Mouse (Mus musculus) midbrain, postnatal 0 days (tissue): Measurements from ENCODE around the gene Arhgef15. TPM values are rescaled to one million over a fixed set of nuclear protein-coding genes. Genes with fewer than 3 reads are reported as not detected.
A peak's percentile ranks its signal among the peaks of the same experiment; 100 is the strongest.
"Not testable (repeated sequence)": the region's sequence is repeated elsewhere in the genome, so short reads cannot be mapped to it uniquely, and the experiment has no call there.

Experiments
- ATAC-seq: fragments of 200-750 bp; cut with Nextera tagmentation; 2 replicates; pipeline ENCODE4 v1.8.0; 2017; ENCODE audit warnings: moderate number of reproducible peaks, mild to moderate bottlenecking, moderate TSS enrichment, moderate library complexity; ENCODE audit not compliant: low FRiP score
- DNase-seq: peaks from one replicate; pipeline ENCODE4 v3.0.0-alpha.2; 2015; ENCODE audit warnings: low spot score
- H3K27ac ChIP-seq: fragments of 300-500 bp; sonication (generic); 2 replicates; pipeline ENCODE4 v1.5.1; 2014; ENCODE audit warnings: low read depth, mild to moderate bottlenecking, low read length, mixed read lengths
- H3K27me3 ChIP-seq: fragments of 300-500 bp; sonication (generic); 2 replicates; pipeline ENCODE4 v1.6.1; 2014; ENCODE audit warnings: low read length, control low read depth, mixed read lengths; ENCODE audit not compliant: insufficient read depth
- H3K36me3 ChIP-seq: fragments of 300-500 bp; sonication (generic); 2 replicates; pipeline ENCODE4 v1.6.1; 2014; ENCODE audit warnings: low read length, control low read depth, mixed read lengths; ENCODE audit not compliant: insufficient read depth
- H3K4me1 ChIP-seq: fragments of 300-500 bp; sonication (generic); 2 replicates; pipeline ENCODE4 v1.6.1; 2014; ENCODE audit warnings: mild to moderate bottlenecking, control low read depth, antibody characterized with exemption, low read length, mixed read lengths; ENCODE audit not compliant: insufficient read depth
- H3K4me2 ChIP-seq: fragments of 300-500 bp; sonication (generic); 2 replicates; pipeline ENCODE4 v1.6.1; 2014; ENCODE audit warnings: low read depth, mild to moderate bottlenecking, low read length, mixed read lengths; ENCODE audit not compliant: poor library complexity, severe bottlenecking
- H3K4me3 ChIP-seq: fragments of 300-500 bp; sonication (generic); 2 replicates; pipeline ENCODE4 v1.5.1; 2014; ENCODE audit warnings: low read depth, mild to moderate bottlenecking, low read length, moderate library complexity
- H3K9ac ChIP-seq: fragments of 300-500 bp; sonication (generic); replicated peaks from 2 replicates; pipeline ENCODE4 v1.6.1; 2014; ENCODE audit warnings: mild to moderate bottlenecking, low read length, moderate library complexity, mixed read lengths; ENCODE audit not compliant: poor library complexity, severe bottlenecking
- H3K9me3 ChIP-seq: fragments of 300-500 bp; sonication (generic); 2 replicates; pipeline ENCODE4 v1.6.1; 2016; ENCODE audit warnings: low read length, control low read depth
- CTCF ChIP-seq: IDR thresholded peaks from 2 replicates; pipeline ENCODE4 v1.5.1; 2016; ENCODE audit warnings: antibody characterized with exemption, mild to moderate bottlenecking
- WGBS: fragments of 180-500 bp; shearing (Covaris S2); extraction: QIAGEN DNeasy Blood & Tissue Kit; methylation state at CpG from one replicate; pipeline ENCODE4 v1.1.7; 2014; 5-methylcytosine and 5-hydroxymethylcytosine counted together
- polyA plus RNA-seq: library from polyadenylated mRNA; unstranded; fragments of >200 nt; fragmentation: Nextera tagmentation; extraction: Ambion mirVana; gene quantifications from 2 replicates; pipeline ENCODE4 v1.2.1, GENCODE M21; 2015
- total RNA-seq: library from RNA; depleted of rRNA; stranded (reverse); fragments of >200 nt; gene quantifications from 2 replicates; pipeline ENCODE4 v1.2.3, GENCODE M21; 2014

The Arhgef15 gene
- total and polyA plus RNA-seq, 2 experiments from 2014 or later = 23.3 to 27.6 TPM

DNA sequence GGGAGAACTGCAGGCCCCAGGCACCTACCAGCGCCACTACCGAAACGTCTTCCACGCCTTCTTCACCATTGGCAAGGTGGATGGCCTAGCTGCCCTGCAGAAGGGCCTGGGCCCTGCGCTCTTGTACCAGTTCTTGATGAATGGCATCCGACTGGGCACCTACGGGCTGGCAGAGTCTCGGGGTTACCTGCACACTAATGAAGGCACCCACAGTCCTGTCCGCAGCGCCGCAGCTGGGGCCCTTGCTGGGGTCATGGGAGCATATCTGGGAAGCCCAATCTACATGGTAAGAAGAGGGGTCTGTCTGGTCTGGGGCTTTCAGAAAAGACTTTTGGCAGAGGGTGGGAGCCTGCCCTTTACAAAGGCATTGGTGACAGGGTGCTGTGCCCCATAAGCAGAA lies 11.5 kb upstream of the Arhgef15 start:
- Histone ChIP-seq H3K36me3 (no peaks in the 10 kb centered on the region), H3K4me1 (0 out of 2 replicates have a peak, but pooled peaks cover 9% of the 10 kb centered on the region), H3K9me3 (no peaks in the 10 kb centered on the region), H3K4me2 (peak overlapping the region; percentile 94; the same call in 1 of the 2 replicates), H3K9ac (peak overlapping the region; percentile 71; the same call in 1 of the 2 replicates), H3K27ac (no peak overlapping the region), H3K4me3 (no peak overlapping the region), H3K27me3 (no peaks in the 10 kb centered on the region)
- WGBS = 90% methylated on average over 11 of the region's 11 CpGs
- TF ChIP-seq CTCF = no peak
- DNase-seq (no peak), ATAC-seq (no peak)

DNA sequence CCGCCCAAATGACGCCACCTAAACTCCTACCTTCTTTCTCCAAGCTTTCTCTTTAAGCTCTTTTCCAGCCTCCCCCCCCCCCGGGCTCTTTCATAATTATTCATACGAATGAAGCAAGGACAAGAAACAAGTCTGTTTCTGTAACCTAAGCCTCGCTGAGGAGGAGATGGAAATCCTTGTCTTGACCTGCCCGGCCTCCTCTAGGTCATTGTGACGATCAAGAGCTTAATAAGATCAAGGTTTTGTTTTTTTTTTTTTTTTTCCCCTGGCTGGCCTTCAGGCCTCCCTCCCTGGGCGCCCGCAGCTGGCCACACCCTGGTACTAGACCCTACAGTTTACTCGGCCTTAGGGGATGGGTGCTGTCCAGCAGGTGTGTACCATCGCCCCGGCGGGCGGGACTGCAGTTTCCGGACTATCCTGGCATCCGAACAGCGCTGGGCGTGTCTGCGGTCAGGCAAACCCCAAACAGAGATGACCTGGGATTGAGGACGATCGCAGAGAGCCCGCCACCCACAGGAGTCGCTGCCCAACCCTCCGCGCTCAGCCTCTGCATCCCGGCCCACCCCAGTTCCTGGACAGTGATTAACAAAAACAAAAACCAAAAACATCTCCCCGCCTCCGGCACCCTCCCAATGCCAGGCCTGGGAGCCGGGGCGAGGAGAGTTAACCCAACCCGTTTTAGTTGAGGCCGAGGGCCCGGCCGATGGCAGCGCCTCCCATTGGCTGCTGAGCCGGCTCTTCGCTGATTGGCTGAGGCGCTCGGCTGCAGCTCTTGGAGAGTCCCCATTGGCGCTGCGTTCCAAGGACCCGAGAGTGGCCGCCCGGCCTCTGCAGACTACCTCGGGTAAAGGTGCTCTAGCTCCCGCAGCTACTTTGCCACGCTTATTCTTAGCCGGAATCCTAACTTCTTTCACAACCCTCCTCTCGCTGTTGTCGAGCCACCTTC lies 10.3 kb upstream of the Arhgef15 start, which contains the start of gene Slc25a35:
Slc25a35 (plus strand) TSS at position 795 of the 946 bp plus-strand sequence.
- WGBS = under 1% methylated on average over 50 of the region's 50 CpGs
- peak; percentile 94 for DNase-seq

DNA sequence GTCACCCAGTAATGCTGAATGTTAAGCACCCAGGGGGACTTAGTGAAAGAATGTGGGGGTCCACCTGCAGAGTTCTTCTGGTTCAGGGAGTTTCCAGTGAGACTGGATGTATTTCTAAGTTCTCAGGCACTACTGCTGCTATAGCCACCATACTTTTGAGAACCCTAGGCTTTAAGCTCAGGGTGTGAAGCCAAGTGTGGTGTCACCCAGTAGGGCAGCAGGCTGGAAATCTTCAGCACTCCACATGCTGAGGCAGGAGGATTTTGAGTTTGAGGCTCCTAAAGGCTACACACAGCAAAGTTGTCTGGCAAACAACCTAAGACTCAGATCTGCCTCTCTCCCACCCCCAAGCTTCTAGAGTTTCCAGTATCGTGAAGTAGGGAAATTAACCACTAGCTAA lies 9.3 kb upstream of the Arhgef15 start:
- ATAC-seq (no peak), DNase-seq (no peak)
- no peak overlapping the region; the same call in 1 of the 2 replicates for H3K4me2 ChIP-seq
- H3K36me3 ChIP-seq = no peaks in the 10 kb centered on the region
- no peaks in the 10 kb centered on the region for H3K27me3 ChIP-seq
- TF ChIP-seq CTCF = no peak
- H3K9ac ChIP-seq = no peak overlapping the region
- no peak overlapping the region for H3K4me3 ChIP-seq
- H3K4me1 ChIP-seq = 0 out of 2 replicates have a peak, but pooled peaks cover 9% of the 10 kb centered on the region
- WGBS = 48% methylated on average over 1 of the region's 1 CpGs
- no peak overlapping the region for H3K27ac ChIP-seq
- H3K9me3 ChIP-seq = no peaks in the 10 kb centered on the region

More for the DNA sequence above, 10.3 kb upstream of the Arhgef15 start, which contains the start of gene Slc25a35:
- peak; percentile 30 for TF ChIP-seq CTCF
- Histone ChIP-seq H3K9me3 (no peaks in the 10 kb centered on the region), H3K4me1 (0 out of 2 replicates have a peak, but pooled peaks cover 9% of the 10 kb centered on the region), H3K27ac (0 out of 2 replicates have a peak within 1 kb of the TSS, but pooled peaks have one; percentile 43), H3K27me3 (no peaks in the 10 kb centered on the region), H3K4me2 (peak within 1 kb of the TSS; percentile 94), H3K36me3 (no peaks in the 10 kb centered on the region), H3K9ac (peak within 1 kb of the TSS; percentile 71), H3K4me3 (peak within 1 kb of the TSS; percentile 64)
- peak; percentile 93 for ATAC-seq

DNA sequence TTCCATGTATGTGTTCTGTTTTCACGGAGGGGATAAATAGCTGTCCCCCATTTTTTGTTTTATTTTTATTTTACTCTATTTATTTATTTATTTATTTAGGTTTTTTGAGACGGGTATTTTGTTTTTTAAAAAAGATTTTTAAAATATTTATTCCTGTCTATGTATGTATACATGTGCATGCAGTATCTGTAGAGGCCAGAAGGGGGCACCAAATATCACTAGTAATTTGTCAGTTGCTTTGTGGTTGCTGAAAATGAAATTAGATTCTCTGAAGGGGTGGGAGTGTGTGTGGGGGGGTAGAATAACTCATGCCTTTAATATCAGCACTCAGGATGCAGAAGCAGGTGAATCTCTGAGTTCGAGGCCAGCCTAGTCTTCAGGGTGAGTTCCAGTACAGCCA lies 8.6 kb upstream of the Arhgef15 start:
- DNase-seq (peak; percentile 67), ATAC-seq (no peak)
- no peak overlapping the region for H3K9ac ChIP-seq
- WGBS = 35% methylated on average over 3 of the region's 3 CpGs
- TF ChIP-seq CTCF = peak; percentile 76
- H3K27ac ChIP-seq = no peak overlapping the region
- H3K4me3 ChIP-seq = no peak overlapping the region
- no peaks in the 10 kb centered on the region for H3K9me3 ChIP-seq
- H3K4me2 ChIP-seq = no peak overlapping the region
- H3K36me3 ChIP-seq = no peaks in the 10 kb centered on the region
- 0 out of 2 replicates have a peak, but pooled peaks cover 9% of the 10 kb centered on the region for H3K4me1 ChIP-seq
- H3K27me3 ChIP-seq = no peaks in the 10 kb centered on the region

DNA sequence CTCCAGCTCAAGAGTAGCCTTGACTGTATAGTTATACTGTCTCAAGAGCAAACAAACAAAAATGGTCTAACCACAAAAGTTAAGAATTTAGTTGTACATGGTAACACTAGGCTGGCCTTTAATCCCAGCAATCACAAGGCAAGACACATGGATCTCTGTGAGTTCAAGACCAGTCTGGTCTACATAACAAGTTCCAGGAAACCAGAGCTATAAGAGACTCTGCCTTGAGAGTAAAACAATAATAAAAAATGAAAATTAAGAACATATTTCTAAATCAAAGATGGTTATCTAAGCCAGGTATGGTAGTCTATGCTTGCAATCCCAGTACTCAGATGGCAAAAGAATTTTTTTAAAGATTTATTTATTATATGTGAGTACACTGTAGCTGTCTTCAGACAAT lies 7.8 kb upstream of the Arhgef15 start:
- ATAC-seq (no peak), DNase-seq (no peak)
- TF ChIP-seq CTCF = no peak
- no peaks in the 10 kb centered on the region for H3K27me3 ChIP-seq
- no peaks in the 10 kb centered on the region for H3K9me3 ChIP-seq
- no peak overlapping the region for H3K9ac ChIP-seq
- no peak overlapping the region for H3K4me3 ChIP-seq
- 0 out of 2 replicates have a peak, but pooled peaks cover 9% of the 10 kb centered on the region for H3K4me1 ChIP-seq
- H3K36me3 ChIP-seq = no peaks in the 10 kb centered on the region
- H3K4me2 ChIP-seq = no peak overlapping the region
- no peak overlapping the region for H3K27ac ChIP-seq

DNA sequence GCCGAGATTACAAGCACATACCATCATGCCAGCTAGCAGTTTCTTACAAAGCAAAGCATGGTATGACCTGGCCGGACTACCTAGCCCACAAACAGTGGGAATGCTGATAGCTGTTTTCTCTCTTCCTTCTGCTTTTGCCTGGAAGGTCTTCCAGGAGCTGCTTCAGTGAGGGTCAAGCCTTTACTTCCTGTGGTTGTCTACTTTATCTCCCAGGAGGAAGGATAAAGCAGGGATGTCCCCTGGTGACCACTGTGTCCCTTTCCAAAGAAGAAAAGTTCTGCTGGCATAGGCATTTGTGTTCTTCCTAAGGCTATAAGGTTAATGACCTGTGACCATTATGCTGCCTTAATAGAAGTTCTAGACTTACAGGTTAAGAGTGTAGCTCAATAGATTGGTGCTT lies 6.1 kb upstream of the Arhgef15 start:
- no peak for TF ChIP-seq CTCF

DNA sequence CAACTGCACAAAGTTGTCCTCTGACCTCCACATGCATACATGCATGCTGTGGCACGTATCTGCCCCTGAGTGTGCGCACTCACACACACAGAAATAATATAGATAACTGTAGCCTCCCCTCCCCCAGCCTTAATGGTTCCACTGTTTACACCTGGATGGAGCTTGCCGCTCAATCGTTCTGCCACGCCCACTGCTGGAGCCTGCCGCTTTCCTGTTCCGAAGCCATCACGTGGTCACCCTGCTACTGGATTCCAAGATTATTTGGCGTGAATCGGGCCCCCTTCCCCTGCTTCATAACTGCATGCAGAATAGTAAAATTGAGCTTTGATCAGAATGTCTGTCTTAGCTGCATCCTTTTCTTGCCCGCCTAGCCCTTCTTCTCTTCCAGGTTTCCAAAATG lies 4.9 kb upstream of the Arhgef15 start:
- WGBS = 32% methylated on average over 11 of the region's 11 CpGs
- H3K4me3 ChIP-seq, ATAC-seq, H3K27ac ChIP-seq, H3K27me3 ChIP-seq, H3K9me3 ChIP-seq, H3K9ac ChIP-seq, H3K36me3 ChIP-seq, H3K4me2 ChIP-seq, DNase-seq, H3K4me1 ChIP-seq: not testable (repeated sequence)

More for the DNA sequence above, 6.1 kb upstream of the Arhgef15 start:
- Histone ChIP-seq H3K27me3 (no peaks in the 10 kb centered on the region), H3K4me2 (no peak overlapping the region), H3K9me3 (no peaks in the 10 kb centered on the region), H3K36me3 (no peaks in the 10 kb centered on the region), H3K4me3 (no peak overlapping the region), H3K27ac (no peak overlapping the region), H3K4me1 (0 out of 2 replicates have a peak, but pooled peaks cover 5% of the 10 kb centered on the region), H3K9ac (no peak overlapping the region)
- 81% methylated on average over 2 of the region's 2 CpGs for WGBS
- no peak for ATAC-seq
- no peak for DNase-seq
